Mouse (Mus musculus) ES-CJ7 (cell line): ENCODE measurements around the gene Rhoq.

Source experiments
- DNase-seq: peaks from one replicate; pipeline ENCODE4 v3.0.0; 2011; ENCODE audit warnings: low read depth, low spot score

Gene Rhoq

GRCm38 (mm10) chr17:86962894-86963585 lies at the start of gene Rhoq:
Rhoq (plus strand) TSS chr17:86963082.
- DNase-seq = peak; percentile 77

GRCm38 (mm10) chr17:86915540-86915939 lies 47.3 kb upstream of the Rhoq start:
- peak; percentile 44 for DNase-seq

- DNase-seq = no peak
Observed at GRCm38 (mm10) chr17:86917048-86917447, 45.8 kb upstream of the Rhoq start, which contains the start of gene Tmem247. Tmem247 (plus strand) TSS chr17:86917348.

- peak; percentile 47 for DNase-seq
Observed at GRCm38 (mm10) chr17:86918786-86919185, 44.1 kb upstream of the Rhoq start.

- no peak for DNase-seq
Observed at GRCm38 (mm10) chr17:86919729-86920128, 43.2 kb upstream of the Rhoq start.

- no peak for DNase-seq
Observed at GRCm38 (mm10) chr17:86924679-86925078, 38.2 kb upstream of the Rhoq start.

- peak; percentile 23 for DNase-seq
Observed at GRCm38 (mm10) chr17:86926836-86927235, 36.0 kb upstream of the Rhoq start.

- no peak for DNase-seq
Observed at GRCm38 (mm10) chr17:86929355-86929754, 33.5 kb upstream of the Rhoq start.

GRCm38 (mm10) chr17:86929981-86930380 lies 32.9 kb upstream of the Rhoq start:
- DNase-seq = no peak

GRCm38 (mm10) chr17:86932896-86933295 lies 30.0 kb upstream of the Rhoq start:
- peak; percentile 73 for DNase-seq

GRCm38 (mm10) chr17:86937064-86937463 lies 25.8 kb upstream of the Rhoq start:
- no peak for DNase-seq

- DNase-seq = peak; percentile 63
Observed at GRCm38 (mm10) chr17:86937497-86938155, 25.3 kb upstream of the Rhoq start.

- DNase-seq = no peak
Observed at GRCm38 (mm10) chr17:86938683-86939082, 24.2 kb upstream of the Rhoq start.

- DNase-seq = no peak
Observed at GRCm38 (mm10) chr17:86942112-86942511, 20.8 kb upstream of the Rhoq start.

- no peak for DNase-seq
Observed at GRCm38 (mm10) chr17:86943158-86943557, 19.7 kb upstream of the Rhoq start.

- DNase-seq = peak; percentile 26
Observed at GRCm38 (mm10) chr17:86946078-86946477, 16.8 kb upstream of the Rhoq start.

GRCm38 (mm10) chr17:86947840-86948796 lies 14.8 kb upstream of the Rhoq start, which contains the start of gene Atp6v1e2:
Atp6v1e2 (minus strand) TSS chr17:86947897.
- DNase-seq = no peak

GRCm38 (mm10) chr17:86948801-86949200 lies 14.1 kb upstream of the Rhoq start:
- DNase-seq = no peak

- DNase-seq = no peak
Observed at GRCm38 (mm10) chr17:86957239-86957638, 5.6 kb upstream of the Rhoq start.

- no peak for DNase-seq
Observed at GRCm38 (mm10) chr17:86957968-86958367, 4.9 kb upstream of the Rhoq start.

- DNase-seq = no peak
Observed at GRCm38 (mm10) chr17:86961301-86961841, 1.5 kb upstream of the Rhoq start.
